Mouse (Mus musculus) forebrain, embryonic 15.5 days (tissue): ENCODE measurements at regions not wholly inside any gene's neighbourhood (a gene's known extent, or its start where the extent isn't known, plus 50 kb on each side); places are given as distances from the start of the nearest gene placed in this dataset.

Source experiments
- ATAC-seq: fragments of 200-750 bp; cut with Nextera tagmentation; replicated peaks from 2 replicates; pipeline ENCODE4 v1.8.0; 2017; ENCODE audit warnings: mild to moderate bottlenecking, moderate TSS enrichment, moderate library complexity
- H3K27ac ChIP-seq: fragments of 300-500 bp; sonication (generic); replicated peaks from 2 replicates; pipeline ENCODE4 v1.5.1; 2015; ENCODE audit warnings: mild to moderate bottlenecking, inconsistent platforms
- H3K27me3 ChIP-seq: fragments of 300-500 bp; sonication (generic); 2 replicates; pipeline ENCODE4 v1.6.1; 2015; ENCODE audit warnings: inconsistent platforms
- H3K36me3 ChIP-seq: fragments of 300-500 bp; sonication (generic); 2 replicates; pipeline ENCODE4 v1.6.1; 2015; ENCODE audit warnings: mild to moderate bottlenecking, inconsistent platforms
- H3K4me1 ChIP-seq: fragments of 300-500 bp; sonication (generic); 2 replicates; pipeline ENCODE4 v1.6.1; 2015; ENCODE audit warnings: inconsistent platforms
- H3K4me2 ChIP-seq: fragments of 300-500 bp; sonication (generic); replicated peaks from 2 replicates; pipeline ENCODE4 v1.6.1; 2015; ENCODE audit warnings: mild to moderate bottlenecking, inconsistent platforms
- H3K4me3 ChIP-seq: fragments of 300-500 bp; sonication (generic); 2 replicates; pipeline ENCODE4 v1.5.1; 2015; ENCODE audit warnings: mild to moderate bottlenecking, inconsistent platforms
- H3K9ac ChIP-seq: fragments of 300-500 bp; sonication (generic); replicated peaks from 2 replicates; pipeline ENCODE4 v1.6.1; 2015; ENCODE audit warnings: mild to moderate bottlenecking, inconsistent platforms
- H3K9me3 ChIP-seq: fragments of 300-500 bp; sonication (generic); 2 replicates; pipeline ENCODE4 v1.6.1; 2016; ENCODE audit warnings: inconsistent platforms
- WGBS: fragments of 180-500 bp; shearing (Covaris S2); methylation state at CpG from one replicate; pipeline ENCODE4 v1.1.7; 2015; ENCODE audit warnings: mixed read lengths; 5-methylcytosine and 5-hydroxymethylcytosine counted together

DNA sequence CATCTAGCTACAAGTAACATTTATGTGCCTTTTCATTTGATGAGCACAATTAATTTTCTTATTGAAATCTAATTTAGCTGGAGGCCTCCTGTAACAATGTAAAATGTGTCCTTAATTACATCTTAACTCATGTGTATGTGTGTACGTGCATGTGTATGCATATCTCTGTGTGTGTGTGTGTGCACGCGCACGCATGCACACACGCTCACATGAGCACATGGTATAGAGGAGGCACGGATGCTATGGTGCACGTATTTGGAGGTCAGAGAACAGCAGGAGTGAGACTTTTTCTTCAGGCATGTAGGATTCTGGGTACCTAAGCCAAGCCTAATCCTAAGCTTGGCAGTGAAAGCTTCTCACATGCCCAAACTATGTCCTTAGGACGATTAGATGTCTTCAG lies 52.9 kb upstream of the Gorab start:
- no peaks in the 10 kb centered on the region for H3K4me1 ChIP-seq
- 93% methylated on average over 8 of the region's 8 CpGs for whole genome bisulfite sequencing
- H3K36me3 ChIP-seq, result no peaks in the 10 kb centered on the region
- no peaks in the 10 kb centered on the region for H3K9me3 ChIP-seq
- no peaks in the 10 kb centered on the region for H3K27me3 ChIP-seq
- H3K4me2 ChIP-seq, result no peak overlapping the region
- no peak overlapping the region for H3K27ac ChIP-seq
- ATAC-seq, result no peak
- H3K9ac ChIP-seq, result no peak overlapping the region
- no peak overlapping the region for H3K4me3 ChIP-seq
